Mouse (Mus musculus) embryonic facial prominence, embryonic 12.5 days (tissue): ENCODE measurements around the gene Atp13a1. TPM values are rescaled to one million over a fixed set of nuclear protein-coding genes. Genes with fewer than 3 reads are reported as not detected.

Experiments
- ATAC-seq: fragments of 200-750 bp; cut with Nextera tagmentation; 2 replicates; pipeline ENCODE4 v1.8.0; 2017; ENCODE audit not compliant: insufficient number of reproducible peaks, insufficient read depth, low FRiP score, low TSS enrichment
- H3K27ac ChIP-seq: fragments of 300-500 bp; sonication (generic); 2 replicates; pipeline ENCODE4 v1.5.1; 2016; ENCODE audit warnings: mild to moderate bottlenecking
- H3K27me3 ChIP-seq: fragments of 300-500 bp; sonication (generic); 2 replicates; pipeline ENCODE4 v1.6.1; 2016; ENCODE audit warnings: mild to moderate bottlenecking, moderate library complexity
- H3K36me3 ChIP-seq: fragments of 300-500 bp; sonication (generic); 2 replicates; pipeline ENCODE4 v1.6.1; 2016; ENCODE audit warnings: mild to moderate bottlenecking
- H3K4me1 ChIP-seq: fragments of 300-500 bp; sonication (generic); 2 replicates; pipeline ENCODE4 v1.6.1; 2016
- H3K4me2 ChIP-seq: fragments of 300-500 bp; sonication (generic); replicated peaks from 2 replicates; pipeline ENCODE4 v1.6.1; 2016; ENCODE audit warnings: mild to moderate bottlenecking, moderate library complexity
- H3K4me3 ChIP-seq: fragments of 300-500 bp; sonication (generic); 2 replicates; pipeline ENCODE4 v1.5.1; 2016; ENCODE audit warnings: mild to moderate bottlenecking
- H3K9ac ChIP-seq: fragments of 300-500 bp; sonication (generic); 2 replicates; pipeline ENCODE4 v1.6.1; 2016; ENCODE audit warnings: mild to moderate bottlenecking, moderate library complexity
- H3K9me3 ChIP-seq: fragments of 300-500 bp; sonication (generic); 2 replicates; pipeline ENCODE4 v1.6.1; 2016; ENCODE audit warnings: mild to moderate bottlenecking, moderate library complexity
- WGBS: fragments of 180-500 bp; shearing (Covaris S2); methylation state at CpG from one replicate; pipeline ENCODE4 v1.1.7; 2016; 5-methylcytosine and 5-hydroxymethylcytosine counted together
- polyA plus RNA-seq: library from polyadenylated mRNA; unstranded; fragments of >200 nt; fragmentation: Nextera tagmentation; extraction: Ambion mirVana; gene quantifications from 2 replicates; pipeline ENCODE4 v1.2.1, GENCODE M21; 2016

Atp13a1 gene
- polyA plus RNA-seq, 1 experiment from 2014 or later: 55.3 TPM

- H3K9ac ChIP-seq: no peak overlapping the region
- no peaks in the 10 kb centered on the region for H3K4me1 ChIP-seq
- no peak overlapping the region for H3K4me2 ChIP-seq
- H3K27me3 ChIP-seq: no peaks in the 10 kb centered on the region
- no peak for ATAC-seq
- no peaks in the 10 kb centered on the region for H3K9me3 ChIP-seq
- peaks cover 96% of the 10 kb centered on the region for H3K36me3 ChIP-seq
- H3K27ac ChIP-seq: no peak overlapping the region
- H3K4me3 ChIP-seq: no peak overlapping the region
Measured at GRCm38 (mm10) chr8:69802216-69802615, 11.3 kb downstream of the Atp13a1 start.

- Histone ChIP-seq H3K9me3 (no peaks in the 10 kb centered on the region), H3K36me3 (peaks cover 96% of the 10 kb centered on the region), H3K4me1 (no peaks in the 10 kb centered on the region), H3K9ac (no peak overlapping the region), H3K4me3 (no peak overlapping the region), H3K4me2 (no peak overlapping the region), H3K27ac (no peak overlapping the region), H3K27me3 (no peaks in the 10 kb centered on the region)
- no peak for ATAC-seq
- 89% methylated on average over 7 of the region's 7 CpGs for WGBS
Measured at GRCm38 (mm10) chr8:69803366-69803765, 12.4 kb downstream of the Atp13a1 start.

- no peak overlapping the region for H3K4me3 ChIP-seq
- H3K27me3 ChIP-seq: no peaks in the 10 kb centered on the region
- H3K36me3 ChIP-seq: peaks cover 84% of the 10 kb centered on the region
- no peak overlapping the region for H3K27ac ChIP-seq
- ATAC-seq: no peak
- no peaks in the 10 kb centered on the region for H3K9me3 ChIP-seq
- no peak overlapping the region for H3K9ac ChIP-seq
- H3K4me2 ChIP-seq: no peak overlapping the region
- WGBS: 88% methylated on average over 6 of the region's 6 CpGs
- H3K4me1 ChIP-seq: peaks cover 7% of the 10 kb centered on the region; the same call in 1 of the 2 replicates
Measured at GRCm38 (mm10) chr8:69804537-69804936, 13.6 kb downstream of the Atp13a1 start.

GRCm38 (mm10) chr8:69805086-69805485 lies 14.1 kb downstream of the Atp13a1 start:
- 92% methylated on average over 10 of the region's 10 CpGs for WGBS
- H3K27me3 ChIP-seq: no peaks in the 10 kb centered on the region

GRCm38 (mm10) chr8:69805491-69805890 lies 14.5 kb downstream of the Atp13a1 start:
- peaks cover 7% of the 10 kb centered on the region; the same call in 1 of the 2 replicates for H3K4me1 ChIP-seq
- H3K36me3 ChIP-seq: peaks cover 75% of the 10 kb centered on the region
- no peaks in the 10 kb centered on the region for H3K9me3 ChIP-seq
- WGBS: 93% methylated on average over 9 of the region's 9 CpGs
- no peak for ATAC-seq
- H3K27ac ChIP-seq: no peak overlapping the region
- no peaks in the 10 kb centered on the region for H3K27me3 ChIP-seq
- H3K4me3 ChIP-seq: no peak overlapping the region
- no peak overlapping the region for H3K9ac ChIP-seq
- no peak overlapping the region for H3K4me2 ChIP-seq

More at GRCm38 (mm10) chr8:69805086-69805485, 14.1 kb downstream of the Atp13a1 start:
- Histone ChIP-seq H3K9me3 (no peaks in the 10 kb centered on the region), H3K27ac (no peak overlapping the region), H3K4me1 (peaks cover 7% of the 10 kb centered on the region; the same call in 1 of the 2 replicates), H3K4me3 (no peak overlapping the region), H3K36me3 (peaks cover 79% of the 10 kb centered on the region), H3K4me2 (no peak overlapping the region), H3K9ac (no peak overlapping the region)
- ATAC-seq: no peak

- Histone ChIP-seq H3K27me3 (no peaks in the 10 kb centered on the region), H3K9me3 (no peaks in the 10 kb centered on the region), H3K4me1 (peaks cover 7% of the 10 kb centered on the region; the same call in 1 of the 2 replicates), H3K36me3 (peaks cover 62% of the 10 kb centered on the region), H3K4me3 (no peak overlapping the region), H3K4me2 (no peak overlapping the region), H3K9ac (no peak overlapping the region), H3K27ac (no peak overlapping the region)
- WGBS: 95% methylated on average over 5 of the region's 5 CpGs
- ATAC-seq: no peak
Measured at GRCm38 (mm10) chr8:69807236-69807635, 16.3 kb downstream of the Atp13a1 start.

- Histone ChIP-seq H3K4me3 (peak within 1 kb of the TSS; percentile 50), H3K4me1 (peaks cover 7% of the 10 kb centered on the region; the same call in 1 of the 2 replicates), H3K27ac (0 out of 2 replicates have a peak within 1 kb of the TSS, but pooled peaks have one; percentile 37), H3K27me3 (no peaks in the 10 kb centered on the region), H3K9ac (peak within 1 kb of the TSS; percentile 44), H3K9me3 (no peaks in the 10 kb centered on the region), H3K36me3 (peaks cover 52% of the 10 kb centered on the region), H3K4me2 (peak within 1 kb of the TSS; percentile 91)
- ATAC-seq: peak; percentile 53
- WGBS: 7% methylated on average over 28 of the region's 28 CpGs
Measured at GRCm38 (mm10) chr8:69808094-69808863, 17.3 kb downstream of the Atp13a1 start, which contains the start of gene Gmip. Gene Gmip, plus strand, starts transcription at chr8:69808679.

- Histone ChIP-seq H3K36me3 (peaks cover 51% of the 10 kb centered on the region), H3K27ac (0 out of 2 replicates have a peak overlapping the region, but pooled peaks have one; percentile 37), H3K9me3 (no peaks in the 10 kb centered on the region)
Measured at GRCm38 (mm10) chr8:69808864-69809403, 18.0 kb downstream of the Atp13a1 start.

GRCm38 (mm10) chr8:69809820-69810219 lies 18.9 kb downstream of the Atp13a1 start:
- Histone ChIP-seq H3K4me2 (peak overlapping the region; percentile 91), H3K4me3 (no peak overlapping the region), H3K36me3 (peaks cover 52% of the 10 kb centered on the region), H3K4me1 (peaks cover 7% of the 10 kb centered on the region; the same call in 1 of the 2 replicates), H3K9ac (no peak overlapping the region), H3K9me3 (no peaks in the 10 kb centered on the region), H3K27me3 (no peaks in the 10 kb centered on the region), H3K27ac (no peak overlapping the region)
- 60% methylated on average over 3 of the region's 3 CpGs for WGBS
- no peak for ATAC-seq

More at GRCm38 (mm10) chr8:69808864-69809403, 18.0 kb downstream of the Atp13a1 start:
- peaks cover 7% of the 10 kb centered on the region; the same call in 1 of the 2 replicates for H3K4me1 ChIP-seq
- under 1% methylated on average over 23 of the region's 23 CpGs for WGBS
- no peaks in the 10 kb centered on the region for H3K27me3 ChIP-seq
- peak overlapping the region; percentile 50 for H3K4me3 ChIP-seq
- 0 out of 2 replicates have a peak, but pooled peaks have one; percentile 19 for ATAC-seq
- H3K4me2 ChIP-seq: peak overlapping the region; percentile 91
- peak overlapping the region; percentile 44 for H3K9ac ChIP-seq

GRCm38 (mm10) chr8:69814881-69815280 lies 23.9 kb downstream of the Atp13a1 start:
- 71% methylated on average over 2 of the region's 2 CpGs for WGBS
- H3K9ac ChIP-seq: no peak overlapping the region
- no peak for ATAC-seq
- H3K4me1 ChIP-seq: no peaks in the 10 kb centered on the region
- H3K27ac ChIP-seq: no peak overlapping the region
- H3K36me3 ChIP-seq: peaks cover 39% of the 10 kb centered on the region
- no peaks in the 10 kb centered on the region for H3K9me3 ChIP-seq
- no peaks in the 10 kb centered on the region for H3K27me3 ChIP-seq
- no peak overlapping the region for H3K4me3 ChIP-seq
- no peak overlapping the region for H3K4me2 ChIP-seq

- H3K36me3 ChIP-seq: peaks cover 39% of the 10 kb centered on the region
Measured at GRCm38 (mm10) chr8:69815396-69815795, 24.4 kb downstream of the Atp13a1 start.

GRCm38 (mm10) chr8:69820466-69820865 lies 29.5 kb downstream of the Atp13a1 start:
- Histone ChIP-seq H3K36me3 (peaks cover 24% of the 10 kb centered on the region), H3K9ac (no peak overlapping the region), H3K27ac (no peak overlapping the region), H3K4me1 (peaks cover 24% of the 10 kb centered on the region), H3K4me3 (no peak overlapping the region), H3K27me3 (no peaks in the 10 kb centered on the region), H3K9me3 (no peaks in the 10 kb centered on the region), H3K4me2 (no peak overlapping the region)
- WGBS: 86% methylated on average over 9 of the region's 9 CpGs
- ATAC-seq: no peak

More at GRCm38 (mm10) chr8:69815396-69815795, 24.4 kb downstream of the Atp13a1 start:
- WGBS: 94% methylated on average over 4 of the region's 4 CpGs
- Histone ChIP-seq H3K4me3 (no peak overlapping the region), H3K4me1 (no peaks in the 10 kb centered on the region), H3K9me3 (no peaks in the 10 kb centered on the region), H3K4me2 (no peak overlapping the region), H3K27ac (no peak overlapping the region), H3K27me3 (no peaks in the 10 kb centered on the region), H3K9ac (no peak overlapping the region)
- ATAC-seq: no peak
